Mouse (Mus musculus): ENCODE data around the gene Ints6l. TPM values are rescaled to one million over a fixed set of nuclear protein-coding genes. Genes with fewer than 3 reads are reported as not detected.

Gene Ints6l
- total RNA-seq, 2 experiments from 2014 or later: 30.3 to 35.6 TPM

DNA sequence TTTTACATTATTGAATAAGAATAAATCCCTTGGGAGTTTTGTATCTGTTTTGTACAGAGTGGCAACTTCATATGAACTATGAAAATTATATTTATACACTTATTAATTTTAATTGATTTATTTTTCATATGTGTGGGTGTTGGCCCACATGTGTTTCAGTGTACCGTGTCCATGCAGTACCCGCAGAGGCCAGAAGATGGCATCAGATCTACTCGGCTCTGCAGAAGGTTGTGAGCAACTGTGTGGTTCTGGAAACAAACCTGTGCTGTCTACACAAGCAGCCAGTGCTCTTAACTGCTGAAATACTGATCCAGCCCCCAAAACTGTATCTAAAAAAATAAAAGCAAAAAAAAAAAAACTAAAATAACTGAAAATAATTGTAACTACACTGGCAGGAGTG is 76.6 kb downstream of the Ints6l start:
- peak; percentile 51 to 60 for DNase-seq

DNA sequence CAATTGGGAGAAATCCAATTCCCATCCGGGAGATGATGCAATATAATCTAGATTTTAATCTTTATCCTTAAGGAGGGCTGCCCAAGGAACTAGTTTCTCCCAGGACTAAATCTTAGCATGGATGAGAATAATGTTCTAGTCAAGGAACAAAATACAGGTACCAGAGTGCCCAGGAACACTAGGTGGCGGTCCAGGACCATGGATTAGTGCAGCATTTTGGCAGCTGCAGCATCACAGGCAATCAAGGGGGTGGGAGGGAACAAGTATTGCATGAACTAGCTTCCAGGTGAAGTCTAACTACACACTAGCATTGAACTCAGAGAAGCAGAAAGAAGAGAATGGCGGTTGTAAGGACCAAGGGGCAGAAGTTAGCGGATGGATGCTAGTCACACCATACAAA is 82.5 kb downstream of the Ints6l start:
- peak; percentile 5 to 10 for DNase-seq

DNA sequence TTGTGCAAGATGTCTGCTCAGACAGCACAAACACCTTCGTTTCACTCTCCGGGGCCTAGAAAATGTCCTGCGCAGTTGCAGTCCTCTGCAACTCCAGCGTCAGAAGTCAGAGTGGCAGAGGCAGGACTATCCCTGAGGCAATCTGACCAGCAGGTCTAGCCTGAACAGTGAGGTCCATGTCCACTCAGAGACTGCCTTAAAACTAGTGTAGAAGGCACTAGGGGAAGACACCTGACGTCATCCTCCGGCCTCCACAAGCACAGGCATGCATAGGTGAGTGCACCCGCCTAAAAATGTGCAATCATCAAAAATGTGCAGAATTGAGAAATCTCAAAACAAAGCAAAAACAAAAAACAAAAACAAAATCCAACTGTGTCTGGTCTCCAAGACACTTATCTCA is 94.8 kb downstream of the Ints6l start, which contains the start of gene Gm648:
Gene Gm648 (minus strand): TSS at position 101 of the 400 bp plus-strand sequence.
- no peak for DNase-seq

DNA sequence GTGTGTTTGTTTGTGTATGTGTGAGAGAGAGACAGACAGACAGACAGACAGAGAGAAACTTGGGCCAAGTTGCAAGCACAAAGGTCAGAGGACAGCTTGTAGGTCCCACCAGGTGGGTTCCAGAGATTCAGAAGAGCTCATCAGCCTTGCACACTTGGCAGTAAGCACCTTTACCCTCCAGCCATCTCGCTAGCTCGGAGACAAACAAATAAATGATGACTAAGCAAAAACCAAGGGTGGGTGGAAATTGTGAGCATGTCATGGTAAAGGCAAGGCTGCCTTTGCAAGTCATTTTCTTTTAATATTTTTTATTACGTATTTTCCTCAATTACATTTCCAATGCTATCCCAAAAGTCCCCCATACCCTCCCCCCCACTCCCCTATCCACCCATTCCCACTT is 98.9 kb downstream of the Ints6l start:
- no peak for DNase-seq

Other genes starting within 250 kb of the Ints6l start
- gene Gm773, start 242.0 kb upstream of the Ints6l start, total RNA-seq (2021): not detected
- 1 to 10 TPM; 4.1 to 4.5 TPM for gene Zfp449, start 108.5 kb upstream of the Ints6l start, total RNA-seq (2021)
- 10 to 100 TPM; 17.2 to 17.9 TPM for gene Smim10l2a, start 80.3 kb upstream of the Ints6l start, total RNA-seq (2021)
- gene Gm2174, start 6.9 kb upstream of the Ints6l start, total RNA-seq (2021): not detected
- not detected for gene Gm10477, start 69.9 kb downstream of the Ints6l start, total RNA-seq (2021)
- not detected for gene Gm648, start 94.7 kb downstream of the Ints6l start, total RNA-seq (2021)
- gene Mmgt1, start 143.2 kb downstream of the Ints6l start, total RNA-seq (2021): 10 to 100 TPM; 28.0 to 31.3 TPM
- gene Slc9a6, start 154.9 kb downstream of the Ints6l start, total RNA-seq (2021): 100 to 1,000 TPM in 1 of 2 experiments, 10 to 100 TPM in 1; 94.2 to 108 TPM